Mouse (Mus musculus) retina, adult 2 months (tissue): ENCODE results near the gene Schip1.

ENCODE experiments used
- DNase-seq: peaks from one replicate; pipeline ENCODE4 v3.0.0-alpha.2; 2012; ENCODE audit warnings: low read depth, low spot score

Gene Schip1

DNA sequence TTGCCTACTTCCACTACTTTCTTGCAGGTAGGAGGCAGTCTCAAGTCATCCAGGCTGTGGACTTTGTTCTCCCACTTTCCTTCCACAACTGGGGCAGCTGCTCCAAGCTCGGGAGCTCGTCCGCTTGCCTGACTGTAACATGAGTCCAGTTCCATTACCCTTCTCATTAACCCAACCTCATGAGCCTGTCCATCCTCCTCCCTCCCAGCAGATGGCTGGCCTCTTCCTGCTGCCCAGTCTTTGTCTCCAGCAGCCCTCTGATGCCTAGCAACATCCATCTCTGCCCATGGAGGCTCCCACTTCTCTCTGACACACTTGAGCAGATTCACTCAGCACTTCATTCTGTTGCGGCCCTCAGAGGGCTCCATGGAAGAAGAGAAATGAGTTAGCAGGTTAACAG is 204.6 kb downstream of the Schip1 start:
- DNase-seq, result no peak

- no peak for DNase-seq
Observed at GRCm38 (mm10) chr3:68270246-68270645, 205.6 kb downstream of the Schip1 start.

DNA sequence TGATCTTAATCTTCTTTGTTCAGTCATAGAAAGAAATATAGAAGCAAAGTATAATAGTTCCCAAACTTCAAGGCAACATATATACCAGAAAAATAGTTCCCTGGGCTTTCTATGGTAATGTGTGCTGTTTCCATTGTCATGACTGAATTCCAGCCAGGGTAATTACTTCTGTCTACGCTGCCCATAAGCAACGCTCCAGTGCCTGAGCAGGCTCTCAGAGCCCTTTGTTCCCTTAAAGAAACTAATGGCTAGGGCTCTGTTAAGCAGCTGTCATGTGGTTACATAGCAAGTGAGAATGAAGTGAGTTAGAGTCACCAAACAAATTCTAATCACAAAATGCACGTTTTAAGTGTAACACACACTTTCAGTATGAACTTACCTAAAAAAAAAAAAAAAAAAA is 206.9 kb downstream of the Schip1 start:
- DNase-seq, result no peak

DNA sequence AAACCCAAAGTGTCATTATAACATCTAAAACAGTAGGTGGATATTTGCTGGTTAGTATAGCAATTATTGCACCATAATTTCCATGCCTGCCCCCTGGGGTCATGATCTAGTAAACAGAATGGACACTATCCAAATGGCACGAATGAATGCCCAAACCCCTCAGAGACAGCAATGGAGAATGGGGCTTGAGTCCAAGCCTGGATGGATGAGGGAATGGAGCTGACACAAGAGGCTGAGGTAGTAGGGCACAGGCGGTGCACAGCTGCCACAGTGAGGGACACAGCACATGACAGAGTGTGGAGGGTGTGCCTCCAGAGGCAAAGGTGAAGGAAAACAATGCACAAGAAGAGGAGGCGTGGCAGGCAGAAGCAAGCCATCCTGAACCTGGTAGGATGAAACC is 207.3 kb downstream of the Schip1 start:
- DNase-seq, result no peak

DNA sequence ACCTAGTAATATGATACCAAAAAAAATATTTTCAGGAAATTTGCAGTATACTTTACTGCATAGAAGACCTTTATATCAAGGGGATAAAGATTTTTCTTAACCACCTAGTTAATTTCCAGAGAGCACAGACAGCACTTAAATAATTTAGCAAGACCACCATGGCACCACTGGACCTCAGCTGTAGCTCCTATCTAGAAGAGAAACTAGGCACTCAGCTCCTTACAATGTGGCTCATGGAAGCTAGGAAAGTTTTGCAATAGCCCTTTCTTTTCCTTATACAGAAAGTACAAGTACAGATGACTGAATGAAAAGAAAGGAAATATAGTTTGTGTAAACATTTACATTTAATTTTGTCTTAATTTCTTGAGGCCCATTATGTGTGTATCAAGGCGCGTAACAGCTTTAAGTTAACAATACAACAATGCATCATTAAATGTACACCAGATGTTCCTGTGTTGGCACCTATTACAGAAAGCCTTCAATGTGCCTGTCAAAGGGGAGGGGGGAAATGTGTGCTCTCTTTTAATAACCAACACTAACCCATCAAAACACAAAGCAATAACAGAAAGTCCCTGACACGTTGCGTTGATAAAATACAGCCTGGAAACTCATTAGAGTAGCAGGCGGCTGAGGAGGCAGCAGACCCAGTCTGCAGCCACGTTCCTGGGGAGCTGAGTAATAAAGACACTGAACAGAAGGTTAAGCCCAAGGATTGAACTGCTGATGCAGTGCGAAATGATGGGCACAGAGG is 218.4 kb downstream of the Schip1 start:
- no peak for DNase-seq

GRCm38 (mm10) chr3:68283595-68283991 is 219.0 kb downstream of the Schip1 start:
- DNase-seq, result no peak

GRCm38 (mm10) chr3:68284500-68284899 is 219.9 kb downstream of the Schip1 start:
- DNase-seq, result no peak

- no peak for DNase-seq
Observed at GRCm38 (mm10) chr3:68296752-68297151, 232.2 kb downstream of the Schip1 start.

DNA sequence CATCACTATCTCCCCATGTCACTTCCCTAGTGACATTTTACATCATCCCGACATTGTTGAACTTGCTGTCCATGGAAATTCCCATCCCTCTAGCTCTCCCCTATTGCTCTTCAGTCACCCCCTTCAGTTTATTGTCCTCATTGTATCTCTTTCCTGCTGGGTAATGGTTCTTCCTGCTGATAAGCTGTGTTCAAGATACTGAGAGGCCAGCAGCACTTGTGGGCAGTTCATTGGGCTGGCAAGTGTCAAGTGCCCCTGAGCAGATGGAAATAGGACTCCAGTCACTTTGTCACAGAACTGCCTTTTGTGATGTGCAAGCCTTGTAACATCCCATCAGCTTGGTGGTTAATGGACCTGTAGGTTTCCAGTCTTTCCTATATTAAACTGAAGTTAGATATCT is 241.0 kb downstream of the Schip1 start:
- no peak for DNase-seq

DNA sequence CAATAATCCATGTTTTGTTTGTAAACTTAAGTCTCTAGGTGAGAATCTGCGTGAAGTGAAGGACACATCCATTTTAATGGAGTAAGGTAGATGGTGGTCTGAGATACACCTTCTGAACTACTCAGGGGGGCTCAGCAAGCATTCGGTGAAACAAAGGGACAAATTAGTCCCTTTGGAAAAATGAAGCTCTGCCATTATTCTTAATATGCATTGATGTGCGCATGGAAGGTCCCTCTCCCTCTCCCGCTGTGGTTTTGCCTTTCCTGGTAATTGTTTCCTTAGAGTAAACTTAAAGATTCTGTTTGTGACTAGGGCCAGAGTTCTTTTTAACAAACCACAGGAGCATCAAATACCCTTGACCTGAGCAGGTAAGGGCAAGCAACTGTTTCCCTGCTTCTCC is 242.1 kb downstream of the Schip1 start:
- no peak for DNase-seq

GRCm38 (mm10) chr3:68325575-68325974 is 261.0 kb downstream of the Schip1 start:
- no peak for DNase-seq

- no peak for DNase-seq
Observed at GRCm38 (mm10) chr3:68332515-68332914, 267.9 kb downstream of the Schip1 start.

DNA sequence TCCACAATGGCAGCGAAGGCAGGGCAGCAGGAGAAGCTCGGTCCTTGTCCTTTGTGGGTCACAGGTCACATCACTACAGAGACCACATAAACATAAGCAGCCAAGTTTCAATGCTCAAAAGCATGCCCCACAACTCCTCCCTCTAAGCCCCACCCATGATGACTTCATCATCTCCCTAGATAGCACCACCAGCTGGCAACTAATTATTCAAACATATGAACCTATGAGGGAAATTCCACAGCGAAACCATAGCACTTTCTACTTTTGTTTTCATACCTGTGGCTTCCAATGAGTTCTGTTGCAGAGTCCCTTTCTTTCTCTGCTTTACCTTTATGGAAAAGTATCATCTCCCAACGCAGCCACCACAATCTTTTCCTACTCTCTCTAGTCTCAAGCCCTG is 270.9 kb downstream of the Schip1 start:
- DNase-seq, result no peak

DNA sequence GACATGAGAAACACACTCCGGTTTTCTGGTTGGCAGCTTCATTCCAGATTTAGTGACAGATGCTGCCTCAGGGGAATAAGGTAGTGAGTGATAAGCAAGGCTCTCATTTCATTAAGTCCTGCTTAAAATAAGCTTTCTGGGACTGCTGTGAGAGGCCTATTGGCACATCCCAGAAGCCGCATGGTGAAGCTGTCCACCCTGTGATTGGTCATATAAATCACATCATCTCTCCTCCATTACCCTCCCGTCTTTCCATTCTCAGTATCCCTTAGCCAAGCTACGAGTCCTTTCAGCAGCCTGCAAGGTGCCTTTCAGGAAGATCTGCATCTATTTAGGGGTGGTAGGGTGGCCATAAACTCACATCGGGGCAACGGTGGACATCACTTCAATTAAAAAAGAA is 286.0 kb downstream of the Schip1 start:
- no peak for DNase-seq

- no peak for DNase-seq
Observed at GRCm38 (mm10) chr3:68351461-68351860, 286.9 kb downstream of the Schip1 start.

- no peak for DNase-seq
Observed at GRCm38 (mm10) chr3:68352961-68353360, 288.4 kb downstream of the Schip1 start.

DNA sequence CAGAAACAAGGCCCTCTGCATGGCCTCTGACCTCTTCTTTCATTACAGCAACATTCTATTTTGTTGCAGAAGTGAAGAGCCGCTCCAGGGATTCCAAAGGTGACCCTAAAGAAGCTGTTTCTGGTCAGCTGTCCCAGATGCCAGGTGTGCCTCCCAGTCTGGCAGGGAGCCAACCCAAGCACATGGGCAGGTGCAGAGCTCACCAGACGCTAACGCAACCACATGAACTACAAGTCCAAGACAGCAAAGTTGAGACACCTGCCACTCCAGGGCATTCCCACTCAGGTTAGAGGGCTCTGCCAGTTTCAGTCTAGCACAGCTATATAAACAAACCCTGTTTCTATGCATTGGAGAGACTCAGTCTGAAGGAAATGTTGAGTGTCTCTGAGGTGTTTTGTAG is 288.9 kb downstream of the Schip1 start:
- DNase-seq, result no peak

DNA sequence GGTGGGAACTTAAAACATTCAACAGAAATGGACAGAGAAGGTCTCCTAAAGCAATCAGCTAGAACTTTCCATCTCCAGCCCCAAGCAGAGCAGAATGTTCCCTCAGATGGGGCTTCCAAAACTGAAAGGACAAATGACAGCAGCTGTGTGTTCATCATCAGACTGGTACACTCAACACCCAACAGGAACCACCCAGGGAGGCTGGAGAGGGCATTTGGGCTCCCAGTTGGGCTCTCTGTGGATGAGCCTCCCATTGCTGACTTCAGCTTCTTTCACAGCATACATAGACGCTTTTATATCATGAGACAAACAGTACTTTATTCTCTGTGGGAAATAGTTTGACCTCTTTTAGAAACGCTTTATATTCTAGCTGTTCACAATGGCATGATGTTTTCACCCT is 291.9 kb downstream of the Schip1 start:
- no peak for DNase-seq

DNA sequence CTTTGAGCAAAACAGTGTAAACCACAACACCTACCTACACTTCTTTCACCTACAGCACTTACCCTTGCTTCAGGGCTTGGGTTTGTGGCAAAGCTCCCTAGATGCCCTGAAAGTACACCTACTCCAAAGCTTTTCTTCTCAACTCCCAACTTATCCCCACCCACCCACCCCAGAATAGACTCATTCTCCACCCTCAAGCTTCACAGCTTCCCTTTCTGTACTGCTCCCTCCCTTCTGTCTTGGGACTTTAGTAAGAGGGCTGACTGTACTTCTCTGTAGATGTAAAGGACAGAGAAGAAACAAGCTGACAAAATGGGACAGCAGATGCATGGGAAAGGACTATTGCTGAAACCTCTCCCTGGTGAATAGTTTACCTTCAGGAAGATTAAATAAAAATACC is 303.4 kb downstream of the Schip1 start:
- no peak for DNase-seq

GRCm38 (mm10) chr3:68372925-68373324 is 308.3 kb downstream of the Schip1 start:
- no peak for DNase-seq

DNA sequence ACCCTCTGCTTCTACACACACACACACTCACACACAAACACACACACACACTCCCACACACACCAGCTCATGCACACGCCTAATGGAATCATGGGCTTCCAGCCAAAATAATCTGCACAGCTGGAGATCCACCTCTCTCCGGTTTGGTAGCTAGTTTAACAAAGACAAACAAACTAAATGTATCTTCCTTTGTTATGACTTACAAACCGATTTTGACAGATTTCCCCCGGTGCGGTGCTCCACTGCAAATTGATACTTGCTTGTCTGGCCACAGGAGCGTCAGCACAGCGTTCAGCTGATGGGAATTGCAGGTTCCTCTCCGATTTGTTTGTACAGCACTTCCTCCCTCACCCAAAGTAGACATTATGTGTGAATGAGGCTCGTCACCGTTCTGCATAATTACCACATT is 310.5 kb downstream of the Schip1 start:
- no peak for DNase-seq

DNA sequence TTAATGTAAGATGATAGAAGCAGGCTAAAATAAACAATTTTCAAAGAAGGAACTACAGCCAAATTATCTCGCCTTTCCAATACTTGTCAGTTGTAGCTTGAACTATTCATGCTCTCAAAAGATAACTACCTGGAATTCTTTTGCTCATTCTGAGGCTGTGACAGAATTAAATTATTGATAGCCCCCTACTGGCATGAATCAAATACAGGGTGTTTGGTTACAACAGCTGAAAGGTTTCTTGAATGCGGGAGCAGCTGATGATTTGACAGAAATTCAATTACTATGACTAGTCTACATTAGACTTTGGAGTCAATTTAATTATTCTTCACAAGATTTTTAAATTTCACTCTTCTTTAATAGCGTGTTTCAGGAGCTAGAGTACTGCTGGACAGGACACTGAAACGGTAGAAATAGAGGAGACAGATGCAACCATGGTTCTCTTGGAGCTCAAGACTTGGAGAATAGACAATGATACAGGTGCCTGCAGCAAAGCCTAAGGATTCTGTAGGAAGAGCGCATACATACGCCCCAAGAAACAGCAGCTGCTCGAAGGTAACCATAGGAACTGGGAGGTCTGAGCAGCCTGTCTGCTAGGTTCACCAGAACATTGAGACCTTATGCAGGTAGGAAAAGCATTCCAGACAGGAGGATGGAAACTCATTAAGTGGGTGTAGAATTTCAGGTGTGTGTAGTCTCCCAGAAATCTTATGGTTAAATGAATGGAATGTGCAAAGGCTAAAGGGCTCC is 313.0 kb downstream of the Schip1 start:
- no peak for DNase-seq

DNA sequence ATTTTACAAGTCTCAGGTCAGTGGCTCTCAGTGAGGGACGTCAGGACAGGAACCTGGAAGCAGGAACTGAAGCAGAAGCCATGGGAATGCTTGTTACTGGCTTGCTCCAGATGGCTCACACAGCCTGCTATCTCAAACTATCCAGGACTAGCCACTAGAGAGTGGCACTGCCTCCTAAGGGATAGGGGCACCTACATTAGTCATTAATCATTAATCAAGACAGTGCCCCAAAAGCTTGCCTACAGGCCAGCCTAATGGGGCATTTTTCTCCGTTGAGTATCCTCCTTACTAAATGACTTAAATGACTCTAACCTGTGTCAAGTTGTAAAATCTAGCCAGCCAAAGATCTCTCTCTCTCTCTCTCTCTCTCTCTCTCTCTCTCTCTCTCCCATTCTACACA is 314.2 kb downstream of the Schip1 start:
- no peak for DNase-seq
